Mouse (Mus musculus): ENCODE results near the gene Pspn. TPM values are rescaled to one million over a fixed set of nuclear protein-coding genes. Genes with fewer than 3 reads are reported as not detected.

Pspn gene
- total RNA-seq, 2 experiments from 2014 or later, result not detected

GRCm38 (mm10) chr17:56973956-56974707 lies 25.7 kb downstream of the Pspn start:
- DNase-seq, result no peak
- intact Hi-C loops (cut with DNase I), result no loop called here

- intact Hi-C loops (cut with DNase I), result no loop called here
- no peak for DNase-seq
These were observed 29.7 kb downstream of the Pspn start for GRCm38 (mm10) chr17:56970081-56970480.

- no peak for DNase-seq
These were observed 30.5 kb downstream of the Pspn start for GRCm38 (mm10) chr17:56969321-56969720.

GRCm38 (mm10) chr17:56963646-56964045 lies 36.2 kb downstream of the Pspn start:
- intact Hi-C loops (cut with DNase I), result no loop called here
- no peak for DNase-seq

More at GRCm38 (mm10) chr17:56969321-56969720, 30.5 kb downstream of the Pspn start:
- intact Hi-C loops (cut with DNase I), result no loop called here

GRCm38 (mm10) chr17:56962642-56963405 lies 37.0 kb downstream of the Pspn start:
- DNase-seq, result no peak
- intact Hi-C loops (cut with DNase I), result no loop called here

- DNase-seq, result no peak
- intact Hi-C loops (cut with DNase I), result no loop called here
These were observed 37.9 kb downstream of the Pspn start for GRCm38 (mm10) chr17:56961880-56962279.

- intact Hi-C loops (cut with DNase I), result no loop called here
- no peak for DNase-seq
These were observed 41.2 kb downstream of the Pspn start for GRCm38 (mm10) chr17:56958667-56959066.

GRCm38 (mm10) chr17:56957763-56958429 lies 41.9 kb downstream of the Pspn start:
- DNase-seq, result peak in 1 of 2 experiments; percentile 31
- intact Hi-C loops (cut with DNase I), result no loop called here

GRCm38 (mm10) chr17:56954871-56955270 lies 44.9 kb downstream of the Pspn start:
- intact Hi-C loops (cut with DNase I), result no loop called here
- no peak for DNase-seq

GRCm38 (mm10) chr17:56952639-56953038 lies 47.2 kb downstream of the Pspn start:
- intact Hi-C loops (cut with DNase I), result no loop called here
- DNase-seq, result no peak

GRCm38 (mm10) chr17:56950915-56951314 lies 48.9 kb downstream of the Pspn start:
- DNase-seq, result peak; percentile 46 to 67
- intact Hi-C loops (cut with DNase I), result loop anchor here (1.0 to 2.0 kb wide), 2 partner anchors 54 to 142 kb away; no protein-coding TSS in a partner anchor

Other genes starting within 250 kb of the Pspn start
- gene Nrtn, start 242.5 kb downstream of the Pspn start, total RNA-seq (2021), result 10 to 100 TPM; 19.0 to 21.0 TPM
- gene Dus3l, start 235.3 kb downstream of the Pspn start, total RNA-seq (2021), result 10 to 100 TPM; 21.0 to 23.0 TPM
- gene Prr22, start 229.8 kb downstream of the Pspn start, total RNA-seq (2021), result under 1 TPM; 0.27 to 0.43 TPM
- gene Rfx2, start 169.0 kb downstream of the Pspn start, total RNA-seq (2021), result 10 to 100 TPM in 1 of 2 experiments, 1 to 10 TPM in 1; 6.5 to 10.5 TPM
- gene Acsbg2, start 125.6 kb downstream of the Pspn start, total RNA-seq (2021), result not detected
- gene 1700061G19Rik, start 124.5 kb downstream of the Pspn start, total RNA-seq (2021), result under 1 TPM; 0.10 to 0.12 TPM
- gene Mllt1, start 64.6 kb downstream of the Pspn start, total RNA-seq (2021), result 10 to 100 TPM; 28.3 to 30.8 TPM
- gene Acer1, start 17.9 kb downstream of the Pspn start, total RNA-seq (2021), result not detected
- 10 to 100 TPM; 60.1 to 60.6 TPM for gene Clpp, start 9.7 kb downstream of the Pspn start, total RNA-seq (2021)
- 10 to 100 TPM; 46.7 to 50.4 TPM for gene Alkbh7, start 2.7 kb downstream of the Pspn start, total RNA-seq (2021)
- 10 to 100 TPM; 29.0 to 30.0 TPM for gene Gtf2f1, start 11.3 kb upstream of the Pspn start, total RNA-seq (2021)
- not detected for gene Gm17949, start 11.5 kb upstream of the Pspn start, total RNA-seq (2021)
- gene Khsrp, start 31.5 kb upstream of the Pspn start, total RNA-seq (2021), result 10 to 100 TPM; 81.4 to 83.4 TPM
- not detected for gene Slc25a41, start 41.6 kb upstream of the Pspn start, total RNA-seq (2021)
- under 1 TPM; 0.35 to 0.57 TPM for gene Crb3, start 59.1 kb upstream of the Pspn start, total RNA-seq (2021)
- gene Slc25a23, start 59.8 kb upstream of the Pspn start, total RNA-seq (2021), result 10 to 100 TPM; 75.0 to 86.6 TPM
- gene Dennd1c, start 78.5 kb upstream of the Pspn start, total RNA-seq (2021), result 1 to 10 TPM; 1.3 to 2.3 TPM
- 1 to 10 TPM; 7.0 to 7.4 TPM for gene Tubb4a, start 87.8 kb upstream of the Pspn start, total RNA-seq (2021)
- under 1 TPM; 0.67 to 0.79 TPM for gene Tnfsf9, start 105.3 kb upstream of the Pspn start, total RNA-seq (2021)
- gene Cd70, start 149.8 kb upstream of the Pspn start, total RNA-seq (2021), result not detected
- gene Tnfsf14, start 194.2 kb upstream of the Pspn start, total RNA-seq (2021), result not detected
- 10 to 100 TPM; 42.3 to 66.3 TPM for gene C3, start 228.1 kb upstream of the Pspn start, total RNA-seq (2021)
- 10 to 100 TPM; 26.5 TPM for gene Gpr108, start 248.4 kb upstream of the Pspn start, total RNA-seq (2021)
- gene Trip10, start 249.4 kb upstream of the Pspn start, total RNA-seq (2021), result 10 to 100 TPM; 57.8 to 72.1 TPM